Mouse (Mus musculus): ENCODE results near the gene Cerk.

Cerk gene

DNA sequence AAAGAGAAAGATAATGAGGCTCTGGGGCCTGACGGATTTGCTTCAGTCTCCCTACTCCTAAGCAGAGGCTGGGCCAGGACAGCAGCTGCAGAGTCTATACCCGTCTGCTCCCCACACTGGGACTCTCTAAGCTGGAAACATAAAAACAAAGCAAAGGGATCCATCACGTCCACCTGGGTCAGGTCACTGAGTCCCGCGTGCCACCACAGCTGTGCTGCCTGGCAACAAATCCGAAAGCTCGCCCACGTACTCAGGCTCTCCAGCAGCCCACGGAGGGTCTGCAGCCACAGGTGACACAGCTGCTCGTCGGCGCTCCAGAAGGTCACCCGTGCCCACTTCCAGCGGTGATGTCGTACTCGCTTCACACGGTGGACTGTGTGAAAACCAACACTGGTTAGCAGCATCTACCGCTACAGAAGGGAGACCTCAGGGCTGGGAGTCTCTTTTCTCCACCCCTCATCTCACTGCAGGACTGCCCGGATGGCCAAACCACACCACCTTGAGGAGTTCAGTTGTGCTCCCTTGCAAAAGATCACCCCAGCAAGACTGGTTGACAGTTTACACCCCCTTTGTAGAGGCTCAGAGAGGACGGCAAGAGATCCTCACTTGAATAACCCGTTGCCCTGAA, 21.1 kb downstream of the Cerk start:
- DNase-seq (ENCODE audit: low read depth): no peak

DNA sequence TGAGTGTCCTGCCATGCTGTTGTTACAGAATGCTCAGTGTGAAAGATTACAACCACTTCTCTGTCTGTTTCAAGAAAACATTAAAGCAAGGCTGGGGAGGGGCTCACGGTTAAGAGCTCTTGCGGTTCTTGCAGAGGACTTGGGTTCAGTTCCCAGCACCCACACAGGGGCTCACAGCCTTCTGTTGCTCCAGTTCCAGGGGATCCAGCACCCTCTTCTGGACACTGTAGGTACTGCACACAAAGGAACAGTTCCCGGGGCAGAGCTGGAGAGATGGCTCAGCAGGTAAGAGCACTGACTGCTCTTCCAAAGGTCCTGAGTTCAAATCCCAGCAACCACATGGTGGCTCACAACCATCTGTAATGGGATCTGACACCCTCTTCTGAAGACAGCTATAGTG, 24.1 kb downstream of the Cerk start:
- DNase-seq (ENCODE audit: low read depth): peak; percentile 44

GRCm38 (mm10) chr15:86160906-86161305, 25.0 kb downstream of the Cerk start:
- DNase-seq (ENCODE audit: low read depth): no peak

DNA sequence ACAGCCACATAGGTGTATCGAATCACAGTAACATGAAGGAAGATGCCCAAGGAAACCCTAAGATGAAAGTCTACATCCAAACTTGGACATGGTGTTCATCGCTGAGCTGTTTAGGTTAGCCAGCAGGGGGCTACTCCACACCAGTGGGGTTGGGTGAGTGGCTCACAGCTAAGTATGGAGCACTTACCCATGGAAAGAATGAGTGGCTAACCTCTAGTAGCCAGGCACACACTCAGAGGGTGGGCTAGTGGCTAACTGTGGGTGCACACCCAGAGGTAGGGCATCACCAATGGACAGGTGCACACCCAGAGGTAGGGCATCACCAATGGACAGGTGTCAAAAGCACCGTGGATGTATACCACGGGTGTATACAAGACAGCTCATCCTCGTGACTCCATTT, 26.2 kb downstream of the Cerk start:
- DNase-seq (ENCODE audit: low read depth): no peak

- DNase-seq (ENCODE audit: low read depth): no peak
Observed at GRCm38 (mm10) chr15:86159093-86159492, 26.8 kb downstream of the Cerk start.

DNA sequence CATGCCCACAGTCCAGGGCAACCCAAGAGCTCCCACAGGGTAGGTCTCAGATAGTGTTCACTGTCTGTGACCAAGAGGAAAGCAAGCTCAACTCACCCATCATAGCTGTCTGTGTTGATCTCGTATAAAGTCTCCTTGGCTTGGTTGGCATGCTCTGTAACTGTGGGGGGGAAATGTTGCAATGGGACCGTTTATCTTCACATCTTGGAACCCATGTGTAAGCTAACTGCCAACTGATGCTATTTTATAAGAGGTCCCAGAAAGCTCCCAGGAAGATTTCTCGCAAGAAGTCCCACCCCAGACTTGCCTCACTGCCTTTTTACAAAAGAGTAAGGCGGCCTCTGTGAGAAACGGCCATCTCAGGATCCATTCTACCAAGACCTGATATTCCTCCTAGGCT, 29.4 kb downstream of the Cerk start:
- DNase-seq (ENCODE audit: low read depth): no peak

GRCm38 (mm10) chr15:86153481-86153960, 32.4 kb downstream of the Cerk start:
- DNase-seq (ENCODE audit: low read depth): no peak

GRCm38 (mm10) chr15:86150593-86150992, 35.3 kb downstream of the Cerk start:
- no peak for DNase-seq (ENCODE audit: low read depth)

- DNase-seq (ENCODE audit: low read depth): no peak
Observed at GRCm38 (mm10) chr15:86146922-86147321, 39.0 kb downstream of the Cerk start.

GRCm38 (mm10) chr15:86145046-86145445, 40.9 kb downstream of the Cerk start:
- no peak for DNase-seq (ENCODE audit: low read depth)

DNA sequence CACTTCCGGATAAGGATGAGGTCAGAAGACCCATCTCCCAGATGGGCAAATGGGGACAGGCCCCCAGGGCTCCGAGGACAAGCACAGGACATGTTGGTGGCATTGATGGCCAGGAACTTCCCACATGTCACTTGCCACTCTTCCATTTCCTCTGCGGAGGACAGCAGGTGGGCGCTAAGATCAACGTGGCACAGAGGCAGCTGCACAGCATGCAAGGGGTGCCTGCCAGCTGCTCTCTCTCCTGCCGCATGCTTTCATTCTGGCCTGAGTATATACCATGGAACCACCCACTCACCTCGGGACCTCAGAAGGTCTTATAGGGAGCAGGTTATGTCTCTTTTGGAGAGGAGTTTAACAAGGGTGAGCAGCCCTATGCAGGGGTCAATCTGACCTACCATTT, 41.4 kb downstream of the Cerk start:
- no peak for DNase-seq (ENCODE audit: low read depth)

GRCm38 (mm10) chr15:86140323-86140722, 45.6 kb downstream of the Cerk start:
- DNase-seq (ENCODE audit: low read depth): peak; percentile 74

DNA sequence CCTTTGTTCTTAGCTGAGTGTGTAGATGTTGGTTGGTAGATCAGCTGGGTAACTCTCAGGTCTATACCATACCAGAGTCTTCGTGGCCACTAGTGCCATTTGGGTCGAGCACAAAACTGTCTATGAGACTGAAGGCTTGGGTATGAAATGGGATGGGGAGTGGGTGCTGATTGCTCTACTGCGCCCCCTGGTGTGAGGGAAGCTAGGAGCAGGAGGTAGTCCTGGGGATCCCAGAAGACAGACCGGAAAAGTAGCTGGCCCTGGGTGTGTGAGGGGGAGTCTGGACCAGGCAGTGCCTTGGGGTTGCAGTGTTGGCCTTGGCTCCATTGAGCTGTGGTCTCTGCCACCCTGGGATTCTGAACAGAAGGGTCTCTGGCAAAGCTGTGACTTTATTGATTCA, 48.3 kb downstream of the Cerk start:
- peak; percentile 73 for DNase-seq (ENCODE audit: low read depth)

DNA sequence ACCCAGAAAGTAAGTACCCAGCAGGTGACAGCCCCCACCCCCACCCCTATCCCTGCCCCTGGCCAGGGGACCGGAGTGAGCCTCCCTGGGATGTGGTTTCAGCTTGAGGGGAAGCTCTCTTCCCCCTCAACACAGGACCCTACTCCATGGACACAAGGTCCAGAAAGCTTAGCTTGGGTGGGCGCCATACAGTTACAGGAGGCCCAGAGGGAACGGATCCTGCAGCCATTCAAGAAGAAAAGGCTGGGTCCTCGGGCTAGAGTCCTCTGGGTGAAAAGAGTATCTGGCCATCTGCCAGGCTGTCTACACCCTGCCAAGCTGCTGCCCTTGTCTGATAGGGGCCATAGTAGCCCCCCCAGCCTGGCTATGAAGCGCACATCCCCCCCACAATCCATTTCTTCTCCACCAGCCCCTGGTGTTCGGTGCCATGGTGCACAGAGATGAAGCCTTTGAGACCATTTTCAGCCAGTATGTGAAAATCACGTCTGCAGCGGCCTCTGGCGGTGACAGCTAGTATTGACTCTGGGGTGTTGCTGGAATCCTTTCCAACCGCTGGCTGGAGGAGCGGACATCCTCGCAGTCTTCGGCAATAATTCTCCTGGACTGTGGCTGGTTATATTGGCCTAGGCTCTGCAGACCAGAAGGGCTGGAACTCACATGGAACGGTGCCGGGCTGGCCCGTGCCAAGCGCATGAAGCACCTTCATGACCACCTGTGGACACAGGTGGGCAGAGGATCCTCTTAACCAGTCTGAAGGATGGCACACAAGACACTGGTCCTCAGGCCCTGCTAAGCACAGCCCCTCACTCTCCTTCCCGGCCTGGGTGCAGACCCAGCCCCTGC, 50.8 kb downstream of the Cerk start:
- peak; percentile 84 for DNase-seq (ENCODE audit: low read depth)

- DNase-seq (ENCODE audit: low read depth): no peak
Observed at GRCm38 (mm10) chr15:86130657-86131056, 55.3 kb downstream of the Cerk start.

- no peak for DNase-seq (ENCODE audit: low read depth)
Observed at GRCm38 (mm10) chr15:86129036-86129435, 56.9 kb downstream of the Cerk start.

DNA sequence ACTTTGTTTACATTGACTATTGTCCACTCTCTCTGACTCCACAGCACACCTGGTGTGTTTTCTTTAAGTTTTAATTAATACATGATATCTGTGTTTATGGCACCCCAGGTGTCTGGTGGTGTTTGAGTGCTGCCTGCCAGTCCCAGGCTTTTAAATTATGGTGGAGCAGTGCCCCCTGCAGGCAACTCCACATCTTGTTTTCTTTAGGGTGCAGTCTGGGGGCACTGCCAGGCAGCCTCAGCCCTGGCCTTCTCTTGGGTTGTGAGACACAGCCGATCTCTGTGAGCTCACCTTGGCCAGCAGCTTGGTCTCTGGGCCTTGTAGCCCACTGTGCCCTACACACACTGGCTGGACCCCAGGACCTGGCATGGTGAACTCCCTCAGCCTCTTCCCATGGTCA, 61.6 kb downstream of the Cerk start:
- peak; percentile 84 for DNase-seq (ENCODE audit: low read depth)

- DNase-seq (ENCODE audit: low read depth): no peak
Observed at GRCm38 (mm10) chr15:86123409-86123808, 62.5 kb downstream of the Cerk start.

DNA sequence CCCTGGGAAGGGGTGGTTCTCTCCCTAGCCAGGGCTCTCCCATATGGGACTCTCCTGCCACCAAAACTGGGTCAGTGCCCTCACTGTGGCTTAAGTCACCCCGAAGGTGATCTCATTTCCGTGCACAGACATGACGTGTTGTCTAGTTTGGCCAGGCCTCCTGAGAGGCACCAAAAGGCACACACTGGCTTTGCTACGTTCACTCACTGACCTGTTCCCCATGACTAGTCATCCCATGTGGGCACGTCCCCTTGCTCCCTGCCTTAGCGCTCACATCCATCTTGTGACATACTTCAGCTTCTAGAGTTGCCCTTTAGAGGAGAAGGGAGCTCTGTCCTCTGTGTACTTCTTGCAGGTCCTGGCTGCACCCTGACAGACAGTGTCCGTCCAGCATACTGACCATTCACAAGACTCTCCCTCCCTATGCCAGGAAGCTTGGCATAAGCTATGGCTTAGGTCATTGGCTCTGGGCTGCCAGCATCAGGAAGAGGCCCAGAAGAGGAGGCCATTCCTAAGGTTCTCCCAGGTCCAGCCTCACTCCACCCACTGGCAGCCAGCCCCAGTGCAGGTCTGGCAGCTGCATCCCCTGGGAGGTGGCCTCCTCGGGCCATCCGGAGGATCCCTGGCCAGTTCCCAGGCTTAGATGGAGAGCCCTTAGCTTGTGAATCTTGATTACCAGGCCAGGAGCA, 63.5 kb downstream of the Cerk start:
- DNase-seq (ENCODE audit: low read depth): no peak

DNA sequence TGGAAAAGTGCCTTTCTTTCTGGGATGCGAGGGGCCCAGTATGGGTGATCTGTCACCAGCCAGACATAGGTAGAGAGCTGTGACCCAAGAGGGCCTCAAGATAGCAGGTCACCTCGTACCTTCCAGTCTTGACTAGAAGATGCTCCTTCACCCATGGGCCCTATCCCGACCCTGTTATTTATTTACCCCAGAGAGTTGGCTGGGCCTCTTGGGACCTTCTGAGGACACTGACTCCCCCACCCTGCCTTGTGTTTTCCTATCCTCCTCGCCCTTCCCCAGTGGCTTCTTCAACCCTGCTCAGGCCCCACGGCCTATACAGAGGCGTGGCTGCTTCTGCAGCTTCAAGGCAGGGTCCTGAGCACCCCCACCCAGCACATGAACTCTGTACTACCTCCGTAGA, 66.8 kb downstream of the Cerk start:
- no peak for DNase-seq (ENCODE audit: low read depth)

- DNase-seq (ENCODE audit: low read depth): no peak
Observed at GRCm38 (mm10) chr15:86117115-86118100, 68.5 kb downstream of the Cerk start.

DNA sequence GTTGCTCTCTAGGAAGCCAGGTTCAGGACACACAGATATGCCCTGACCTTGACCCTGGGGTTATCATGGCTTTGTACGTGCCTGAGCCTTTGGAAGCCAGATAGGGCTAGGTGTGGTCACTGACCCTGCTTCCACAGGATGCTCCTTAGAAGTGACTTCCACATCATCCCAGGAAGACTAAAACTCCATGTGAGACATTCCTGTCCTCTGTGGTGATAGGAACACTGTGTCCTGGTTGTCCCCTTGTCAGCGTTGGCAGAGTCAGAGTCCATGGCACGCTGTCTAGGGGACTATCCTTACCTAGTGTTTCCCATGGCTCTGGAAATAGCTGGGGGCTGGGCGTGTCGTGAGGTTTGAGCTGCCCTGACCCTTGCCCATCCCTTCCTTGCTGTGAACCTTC, 69.5 kb downstream of the Cerk start:
- DNase-seq (ENCODE audit: low read depth): no peak
